Mouse (Mus musculus) inflammation-experienced regulatory T-cells (primary cell): ENCODE data around the gene Gucy2f. TPM values are rescaled to one million over a fixed set of nuclear protein-coding genes. Genes with fewer than 3 reads are reported as not detected.

Source experiments
- polyA plus RNA-seq, 2 experiments: library from polyadenylated mRNA; unstranded; fragments of 100-300 nt; shearing (Covaris generic); gene quantifications; one replicate each; pipeline ENCODE4 v1.2.1; 2017

The Gucy2f gene
- polyA plus RNA-seq = under 1 TPM in 1 of 2 experiments, not detected in 1; 0.20 TPM

DNA sequence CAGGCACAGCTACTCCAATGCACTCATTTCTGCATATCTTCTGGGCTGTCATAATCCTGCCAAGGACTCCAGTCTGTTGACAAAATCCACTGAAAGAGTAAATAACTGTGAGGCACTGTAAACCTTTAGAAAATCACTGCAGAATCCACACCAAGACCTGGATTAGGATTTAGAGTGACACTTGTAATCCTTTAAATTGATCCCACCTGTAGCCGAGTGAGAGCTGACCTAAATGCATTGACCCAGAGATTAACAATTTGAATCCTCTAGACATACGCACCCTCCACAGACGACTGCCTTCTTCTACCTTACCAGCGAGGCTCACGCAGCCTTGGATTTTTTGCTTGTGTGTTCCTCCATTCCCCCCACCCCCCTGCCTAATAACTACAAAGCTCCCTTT is at the start of gene Gucy2f:
Gene Gucy2f, minus strand, starts transcription at position 101 of the 400 bp plus-strand sequence.

DNA sequence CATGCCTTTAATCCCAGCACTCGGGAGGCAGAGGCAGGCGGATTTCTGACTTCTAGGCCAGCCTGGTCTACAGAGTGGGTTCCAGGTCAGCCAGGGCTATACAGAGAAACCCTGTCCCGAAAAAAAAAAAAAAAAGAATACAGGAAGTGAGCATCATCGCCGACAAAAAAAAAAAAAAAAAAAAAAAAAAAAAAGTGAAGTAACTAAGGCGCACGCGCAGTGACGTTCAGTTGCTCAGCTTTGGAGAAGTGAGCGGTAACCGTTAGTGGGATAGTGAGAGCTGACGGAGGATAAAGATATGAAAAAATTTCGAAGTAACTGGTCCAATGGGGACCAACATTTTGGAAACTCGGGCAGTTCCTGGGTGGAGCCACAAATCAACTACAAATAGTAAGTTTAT is 29.8 kb upstream of the Gucy2f start, which contains the start of gene Nxt2:
Gene Nxt2, plus strand, starts transcription at position 229 of the 400 bp plus-strand sequence.

Other genes with a start within 250 kb of the Gucy2f start
- gene Nxt2, start 29.8 kb upstream of the Gucy2f start, polyA plus RNA-seq = 1 to 10 TPM; 4.9 to 6.1 TPM
- not detected for gene Kcne1l, start 109.4 kb upstream of the Gucy2f start, polyA plus RNA-seq
- gene Acsl4, start 193.6 kb upstream of the Gucy2f start, polyA plus RNA-seq = 10 to 100 TPM; 24.0 to 26.0 TPM